Mouse (Mus musculus): ENCODE data around the gene Mbtps2.

- TF ChIP-seq CTCF (IDR thresholded peaks at IDR 0.05; ENCODE audit: low read depth) (no peak), EP300 (IDR thresholded peaks at IDR 0.05; ENCODE audit: low read depth) (no peak)
Measured at GRCm38 (mm10) chrX:157587001-157587400, 11.5 kb downstream of the Mbtps2 start.

Measured in liver, postnatal 0 days (tissue).